Mouse (Mus musculus): Measurements from ENCODE around the gene Cyp2j6. TPM values are rescaled to one million over a fixed set of nuclear protein-coding genes. Genes with fewer than 3 reads are reported as not detected.
"Not testable (repeated sequence)": the region's sequence is repeated elsewhere in the genome, so short reads cannot be mapped to it uniquely, and the experiment has no call there.

Gene Cyp2j6
- 4.4 and 5.2 TPM in 2 replicates for polyA plus RNA-seq (2014; fragmentation: Nextera tagmentation; extraction: Ambion mirVana)

GRCm38 (mm10) chr4:96553133-96553819 lies at the start of gene Cyp2j6:
Cyp2j6 (minus strand) TSS chr4:96553661.
- H3K27ac ChIP-seq (ENCODE audit: low read depth, low read length) = no peak within 1 kb of the TSS
- ATAC-seq (ENCODE audit: low FRiP score) = peak; percentile 89

GRCm38 (mm10) chr4:96591791-96592150 lies 38.3 kb upstream of the Cyp2j6 start:
- no peak for DNase-seq (ENCODE audit: low spot score)
- Histone ChIP-seq H3K4me1 (replicated peaks; ENCODE audit: control insufficient read depth, insufficient read depth, low read length) (no peaks in the 10 kb centered on the region), H3K9ac (ENCODE audit: low read depth, low read length) (no peak overlapping the region), H3K4me3 (ENCODE audit: low read depth, low read length) (no peak overlapping the region), H3K27me3 (ENCODE audit: control insufficient read depth, insufficient read depth, low read length) (no peaks in the 10 kb centered on the region), H3K36me3 (ENCODE audit: control insufficient read depth, insufficient read depth, low read length) (no peaks in the 10 kb centered on the region), H3K27ac (ENCODE audit: low read depth, low read length) (no peak overlapping the region), H3K4me2 (replicated peaks; ENCODE audit: low read depth, low read length) (peak overlapping the region; percentile 40), H3K9me3 (ENCODE audit: control insufficient read depth, low read length) (no peaks in the 10 kb centered on the region)
- 48% methylated on average over 4 of the region's 4 CpGs for WGBS
- peak; percentile 38 for ATAC-seq (ENCODE audit: low FRiP score)

More at GRCm38 (mm10) chr4:96553133-96553819, at the start of gene Cyp2j6:
- peak within 1 kb of the TSS; percentile 45 for H3K4me3 ChIP-seq (ENCODE audit: low read depth, low read length)
- 3% methylated on average over 16 of the region's 16 CpGs for WGBS
- H3K4me2 ChIP-seq (replicated peaks; ENCODE audit: low read depth, low read length) = peak within 1 kb of the TSS; percentile 47
- H3K9me3 ChIP-seq (ENCODE audit: control insufficient read depth, low read length) = no peaks in the 10 kb centered on the region
- H3K27me3 ChIP-seq (ENCODE audit: control insufficient read depth, insufficient read depth, low read length) = no peaks in the 10 kb centered on the region
- no peaks in the 10 kb centered on the region for H3K36me3 ChIP-seq (ENCODE audit: control insufficient read depth, insufficient read depth, low read length)
- peak; percentile 59 for DNase-seq (ENCODE audit: low spot score)
- peak within 1 kb of the TSS; percentile 74 for H3K9ac ChIP-seq (ENCODE audit: low read depth, low read length)
- no peaks in the 10 kb centered on the region for H3K4me1 ChIP-seq (replicated peaks; ENCODE audit: control insufficient read depth, insufficient read depth, low read length)

GRCm38 (mm10) chr4:96590911-96591790 lies 37.7 kb upstream of the Cyp2j6 start, which contains the start of gene Cyp2j9:
Cyp2j9 (minus strand) TSS chr4:96591578.
- Histone ChIP-seq H3K27ac (ENCODE audit: low read depth, low read length) (no peak within 1 kb of the TSS), H3K9ac (ENCODE audit: low read depth, low read length) (0 out of 2 replicates have a peak within 1 kb of the TSS, but pooled peaks have one; percentile 8), H3K4me3 (ENCODE audit: low read depth, low read length) (0 out of 2 replicates have a peak within 1 kb of the TSS, but pooled peaks have one; percentile 10), H3K4me1 (replicated peaks; ENCODE audit: control insufficient read depth, insufficient read depth, low read length) (no peaks in the 10 kb centered on the region), H3K36me3 (ENCODE audit: control insufficient read depth, insufficient read depth, low read length) (no peaks in the 10 kb centered on the region), H3K4me2 (replicated peaks; ENCODE audit: low read depth, low read length) (peak within 1 kb of the TSS; percentile 40), H3K27me3 (ENCODE audit: control insufficient read depth, insufficient read depth, low read length) (no peaks in the 10 kb centered on the region), H3K9me3 (ENCODE audit: control insufficient read depth, low read length) (no peaks in the 10 kb centered on the region)
- 12% methylated on average over 18 of the region's 18 CpGs for WGBS
- ATAC-seq (ENCODE audit: low FRiP score) (peak; percentile 79), DNase-seq (ENCODE audit: low spot score) (peak; percentile 58)

- Histone ChIP-seq H3K4me2 (replicated peaks; ENCODE audit: low read depth, low read length) (no peak overlapping the region), H3K9me3 (ENCODE audit: control insufficient read depth, low read length) (no peaks in the 10 kb centered on the region), H3K4me1 (replicated peaks; ENCODE audit: control insufficient read depth, insufficient read depth, low read length) (no peaks in the 10 kb centered on the region), H3K27ac (ENCODE audit: low read depth, low read length) (no peak overlapping the region; the same call in 1 of the 2 replicates), H3K9ac (ENCODE audit: low read depth, low read length) (no peak overlapping the region), H3K27me3 (ENCODE audit: control insufficient read depth, insufficient read depth, low read length) (no peaks in the 10 kb centered on the region), H3K4me3 (ENCODE audit: low read depth, low read length) (no peak overlapping the region), H3K36me3 (ENCODE audit: control insufficient read depth, insufficient read depth, low read length) (no peaks in the 10 kb centered on the region)
- 68% methylated on average over 1 of the region's 1 CpGs for WGBS
- peak; percentile 67 for ATAC-seq (ENCODE audit: low FRiP score)
- DNase-seq (ENCODE audit: low spot score) = peak; percentile 2
Observed at GRCm38 (mm10) chr4:96581425-96582088, 28.1 kb upstream of the Cyp2j6 start.

DNA sequence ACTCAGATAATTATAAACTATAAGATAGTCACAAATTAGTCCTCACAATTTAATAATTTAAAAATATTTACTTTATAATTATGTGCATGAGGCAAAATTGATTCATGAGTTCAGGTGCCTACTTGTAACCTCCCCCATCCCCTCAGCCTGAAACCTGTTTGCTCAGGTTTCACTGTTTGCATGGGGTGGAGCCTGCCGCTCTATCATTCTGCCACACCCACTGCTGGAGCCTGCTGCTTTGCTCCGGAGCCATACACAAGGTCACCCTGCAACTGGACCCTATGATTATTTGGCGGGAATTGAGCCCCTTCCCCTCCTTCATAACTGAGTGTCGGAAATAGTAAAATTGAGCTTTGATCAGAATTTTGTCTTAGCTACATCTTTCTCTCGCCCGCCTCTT lies 26.9 kb upstream of the Cyp2j6 start:
- H3K9me3 ChIP-seq (ENCODE audit: control insufficient read depth, low read length); H3K4me1 ChIP-seq (replicated peaks; ENCODE audit: control insufficient read depth, insufficient read depth, low read length); H3K9ac ChIP-seq (ENCODE audit: low read depth, low read length); H3K36me3 ChIP-seq (ENCODE audit: control insufficient read depth, insufficient read depth, low read length); ATAC-seq (ENCODE audit: low FRiP score); DNase-seq (ENCODE audit: low spot score); H3K27ac ChIP-seq (ENCODE audit: low read depth, low read length); H3K4me3 ChIP-seq (ENCODE audit: low read depth, low read length); H3K4me2 ChIP-seq (replicated peaks; ENCODE audit: low read depth, low read length); H3K27me3 ChIP-seq (ENCODE audit: control insufficient read depth, insufficient read depth, low read length): not testable (repeated sequence)
- 62% methylated on average over 6 of the region's 6 CpGs for WGBS

GRCm38 (mm10) chr4:96569442-96569841 lies 16.0 kb upstream of the Cyp2j6 start:
- Histone ChIP-seq H3K36me3 (ENCODE audit: control insufficient read depth, insufficient read depth, low read length) (no peaks in the 10 kb centered on the region), H3K27me3 (ENCODE audit: control insufficient read depth, insufficient read depth, low read length) (no peaks in the 10 kb centered on the region), H3K27ac (ENCODE audit: low read depth, low read length) (no peak overlapping the region), H3K4me3 (ENCODE audit: low read depth, low read length) (no peak overlapping the region), H3K4me1 (replicated peaks; ENCODE audit: control insufficient read depth, insufficient read depth, low read length) (no peaks in the 10 kb centered on the region), H3K9ac (ENCODE audit: low read depth, low read length) (no peak overlapping the region), H3K4me2 (replicated peaks; ENCODE audit: low read depth, low read length) (no peak overlapping the region), H3K9me3 (ENCODE audit: control insufficient read depth, low read length) (no peaks in the 10 kb centered on the region)
- DNase-seq (ENCODE audit: low spot score) = no peak
- ATAC-seq (ENCODE audit: low FRiP score) = no peak
- WGBS = 68% methylated on average over 3 of the region's 3 CpGs

GRCm38 (mm10) chr4:96567988-96568387 lies 14.5 kb upstream of the Cyp2j6 start:
- Histone ChIP-seq H3K36me3 (ENCODE audit: control insufficient read depth, insufficient read depth, low read length) (no peaks in the 10 kb centered on the region), H3K4me1 (replicated peaks; ENCODE audit: control insufficient read depth, insufficient read depth, low read length) (no peaks in the 10 kb centered on the region), H3K4me3 (ENCODE audit: low read depth, low read length) (no peak overlapping the region), H3K4me2 (replicated peaks; ENCODE audit: low read depth, low read length) (no peak overlapping the region), H3K27ac (ENCODE audit: low read depth, low read length) (no peak overlapping the region), H3K27me3 (ENCODE audit: control insufficient read depth, insufficient read depth, low read length) (no peaks in the 10 kb centered on the region), H3K9ac (ENCODE audit: low read depth, low read length) (no peak overlapping the region), H3K9me3 (ENCODE audit: control insufficient read depth, low read length) (no peaks in the 10 kb centered on the region)
- WGBS = 82% methylated on average over 1 of the region's 1 CpGs
- no peak for DNase-seq (ENCODE audit: low spot score)
- no peak for ATAC-seq (ENCODE audit: low FRiP score)

DNA sequence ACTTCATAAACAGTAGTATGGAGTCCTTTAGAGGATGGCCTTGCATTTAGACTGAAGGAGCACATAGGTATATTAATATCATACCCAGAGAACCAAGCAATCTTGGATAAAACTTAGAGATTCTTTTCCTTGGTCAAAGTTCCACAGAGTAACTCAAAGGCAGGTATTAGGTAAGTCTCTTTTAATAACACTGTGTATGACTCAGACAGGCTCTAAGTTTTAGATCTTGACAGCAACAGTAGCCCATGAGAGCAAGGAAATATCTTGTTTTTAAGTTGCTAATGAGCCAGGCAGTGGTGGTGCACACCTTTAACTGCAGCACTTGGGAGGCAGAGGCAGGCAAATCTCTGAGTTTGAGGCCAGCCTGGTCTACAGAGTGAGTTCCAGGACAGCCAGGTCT lies 12.3 kb upstream of the Cyp2j6 start:
- Histone ChIP-seq H3K9ac (ENCODE audit: low read depth, low read length) (no peak overlapping the region), H3K36me3 (ENCODE audit: control insufficient read depth, insufficient read depth, low read length) (no peaks in the 10 kb centered on the region), H3K4me1 (replicated peaks; ENCODE audit: control insufficient read depth, insufficient read depth, low read length) (no peaks in the 10 kb centered on the region), H3K4me3 (ENCODE audit: low read depth, low read length) (no peak overlapping the region), H3K27ac (ENCODE audit: low read depth, low read length) (no peak overlapping the region), H3K9me3 (ENCODE audit: control insufficient read depth, low read length) (no peaks in the 10 kb centered on the region), H3K27me3 (ENCODE audit: control insufficient read depth, insufficient read depth, low read length) (no peaks in the 10 kb centered on the region), H3K4me2 (replicated peaks; ENCODE audit: low read depth, low read length) (no peak overlapping the region)
- no peak for ATAC-seq (ENCODE audit: low FRiP score)
- no peak for DNase-seq (ENCODE audit: low spot score)

Data from hindbrain, embryonic 11.5 days (tissue).